Mouse (Mus musculus): ENCODE measurements at regions not wholly inside any gene's neighbourhood (a gene's known extent, or its start where the extent isn't known, plus 50 kb on each side); places are given as distances from the start of the nearest gene placed in this dataset.

DNA sequence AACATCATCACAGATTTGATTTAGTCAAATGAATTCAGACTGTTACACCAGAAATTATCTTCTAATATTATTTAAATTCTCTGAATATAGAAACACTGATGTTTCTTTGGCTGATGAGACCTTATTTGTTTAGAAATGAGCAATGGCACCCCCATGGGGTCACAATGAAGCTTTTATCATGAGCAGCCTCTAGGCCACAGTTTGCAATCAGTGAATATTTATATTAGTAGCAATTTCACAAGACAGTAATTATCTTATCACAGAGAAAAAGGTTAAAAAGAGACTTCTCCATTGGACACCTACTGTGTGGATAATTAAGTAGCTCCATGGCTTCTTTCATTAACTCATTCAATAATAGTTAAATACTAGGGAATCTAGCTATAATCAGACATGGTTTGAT, 1729.1 kb upstream of the Pcdh20 start:
- H3K9me3 ChIP-seq (replicated peaks; ENCODE audit: insufficient read depth, low read length): no peaks in the 10 kb centered on the region
- H3K27ac ChIP-seq (ENCODE audit: control insufficient read depth, low read depth, low read length): no peak overlapping the region
- TF ChIP-seq MAFK (IDR thresholded peaks at IDR 0.05; ENCODE audit: borderline replicate concordance, low read depth, low read length) (no peak), HCFC1 (IDR thresholded peaks at IDR 0.05; ENCODE audit: low read depth, low read length) (no peak), CTCF (IDR thresholded peaks at IDR 0.05 in 2 of 3, conservative IDR thresholded peaks at IDR 0.05 in 1 of 3; ENCODE audit: control insufficient read depth in 1 of 3, insufficient read depth in 1 of 3, low read depth in 2 of 3, low read length in 3 of 3, poor library complexity in 1 of 3, severe bottlenecking in 1 of 3) (no peak), ZMIZ1 (IDR thresholded peaks at IDR 0.05; ENCODE audit: low read depth, low read length) (no peak), POLR2A (IDR thresholded peaks at IDR 0.05; ENCODE audit: control insufficient read depth in 1 of 2, insufficient read depth in 1 of 2, low read depth in 1 of 2, low read length in 2 of 2, poor library complexity in 1 of 2) (no peak), SMC3 (IDR thresholded peaks at IDR 0.05; ENCODE audit: low read depth, low read length) (no peak), TCF12 (IDR thresholded peaks at IDR 0.05; ENCODE audit: low read depth, low read length) (no peak), MEF2A (IDR thresholded peaks at IDR 0.05; ENCODE audit: extremely low read depth, insufficient replicate concordance, low read depth, low read length, poor library complexity, severe bottlenecking) (no peak), NELFE (IDR thresholded peaks at IDR 0.05; ENCODE audit: low read depth, low read length) (no peak), NRF1 (IDR thresholded peaks at IDR 0.05; ENCODE audit: insufficient read depth, low read depth, low read length, poor library complexity, severe bottlenecking) (no peak), SIN3A (IDR thresholded peaks at IDR 0.05; ENCODE audit: low read length) (no peak), RCOR1 (IDR thresholded peaks at IDR 0.05; ENCODE audit: low read depth, low read length) (no peak), EP300 (IDR thresholded peaks at IDR 0.05; ENCODE audit: low read depth in 1 of 2, low read length in 2 of 2) (no peak), KAT2A (conservative IDR thresholded peaks at IDR 0.05; ENCODE audit: low read depth, low read length) (no peak), GABPA (IDR thresholded peaks at IDR 0.05; ENCODE audit: low read depth, low read length) (no peak), USF2 (IDR thresholded peaks at IDR 0.05; ENCODE audit: borderline replicate concordance in 1 of 2, insufficient read depth in 1 of 2, low read depth in 1 of 2, low read length in 2 of 2) (no peak), RAD21 (IDR thresholded peaks at IDR 0.05; ENCODE audit: low read depth, low read length) (no peak; the same call in 1 of the 2 replicates), CHD1 (IDR thresholded peaks at IDR 0.05; ENCODE audit: low read depth, low read length) (no peak), JUND (IDR thresholded peaks at IDR 0.05; ENCODE audit: low read depth, low read length) (no peak), MXI1 (IDR thresholded peaks at IDR 0.05; ENCODE audit: low read depth, low read length) (no peak)
- H3K36me3 ChIP-seq (ENCODE audit: control insufficient read depth in 1 of 2, insufficient read depth in 2 of 2, low read length in 2 of 2): no peaks in the 10 kb centered on the region
- no peak for DNase-seq (ENCODE audit: low read depth, low spot score)
- H3K4me1 ChIP-seq (ENCODE audit: control insufficient read depth in 1 of 2, insufficient read depth in 2 of 2, low read length in 2 of 2): no peaks in the 10 kb centered on the region
- H3K4me3 ChIP-seq (ENCODE audit: control insufficient read depth in 1 of 2, insufficient read depth in 1 of 2, low read depth in 2 of 2, low read length in 2 of 2): no peak overlapping the region
- no peaks in the 10 kb centered on the region for H3K79me2 ChIP-seq (ENCODE audit: control insufficient read depth, insufficient read depth, low read length, poor library complexity)
- H3K27me3 ChIP-seq (ENCODE audit: control insufficient read depth in 1 of 2, insufficient read depth in 2 of 2, low read length in 2 of 2): no peaks in the 10 kb centered on the region
- H3K9ac ChIP-seq (ENCODE audit: control insufficient read depth, low read depth, low read length, poor library complexity, severe bottlenecking): no peak overlapping the region

DNA sequence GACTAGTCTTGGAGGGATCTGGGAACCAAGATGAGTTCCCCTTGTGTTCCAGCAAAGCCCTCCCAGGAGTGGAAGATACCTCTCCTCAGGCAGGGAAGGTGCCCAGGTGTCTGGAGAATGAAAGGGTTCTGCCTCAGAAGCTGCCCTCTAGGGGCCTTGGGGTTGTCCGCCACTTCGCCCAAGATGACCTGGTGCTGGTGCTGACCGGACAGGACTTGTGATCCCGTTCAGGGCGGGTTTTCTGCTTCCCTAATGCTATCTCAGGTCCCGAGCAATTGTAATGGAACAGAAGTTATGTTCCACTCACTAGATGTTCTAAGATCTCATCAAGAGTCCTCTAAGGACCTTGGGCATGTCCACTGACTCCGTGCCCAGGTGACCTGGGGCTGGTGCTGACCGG, 1726.6 kb upstream of the Pcdh20 start:
- no peak overlapping the region for H3K9ac ChIP-seq (ENCODE audit: control insufficient read depth, low read depth, low read length, poor library complexity, severe bottlenecking)
- H3K4me3 ChIP-seq (ENCODE audit: control insufficient read depth in 1 of 2, insufficient read depth in 1 of 2, low read depth in 2 of 2, low read length in 2 of 2): no peak overlapping the region
- H3K27me3 ChIP-seq (ENCODE audit: control insufficient read depth in 1 of 2, insufficient read depth in 2 of 2, low read length in 2 of 2): no peaks in the 10 kb centered on the region
- H3K79me2 ChIP-seq (ENCODE audit: control insufficient read depth, insufficient read depth, low read length, poor library complexity): no peaks in the 10 kb centered on the region
- no peak for DNase-seq (ENCODE audit: low read depth, low spot score)
- no peaks in the 10 kb centered on the region for H3K9me3 ChIP-seq (replicated peaks; ENCODE audit: insufficient read depth, low read length)
- TF ChIP-seq GABPA (IDR thresholded peaks at IDR 0.05; ENCODE audit: low read depth, low read length) (no peak), TCF12 (IDR thresholded peaks at IDR 0.05; ENCODE audit: low read depth, low read length) (no peak), GATA1 (IDR thresholded peaks at IDR 0.05; ENCODE audit: low read depth, low read length) (no peak), E2F4 (IDR thresholded peaks at IDR 0.05; ENCODE audit: borderline replicate concordance, low read depth, low read length) (no peak), ETS1 (IDR thresholded peaks at IDR 0.05; ENCODE audit: low read depth, low read length) (no peak), SIN3A (IDR thresholded peaks at IDR 0.05; ENCODE audit: low read length) (no peak), JUND (IDR thresholded peaks at IDR 0.05; ENCODE audit: low read depth, low read length) (no peak), RAD21 (IDR thresholded peaks at IDR 0.05; ENCODE audit: low read depth, low read length) (no peak), CHD2 (IDR thresholded peaks at IDR 0.05; ENCODE audit: low read length) (no peak), ZMIZ1 (IDR thresholded peaks at IDR 0.05; ENCODE audit: low read depth, low read length) (no peak), RCOR1 (IDR thresholded peaks at IDR 0.05; ENCODE audit: low read depth, low read length) (no peak), MEF2A (IDR thresholded peaks at IDR 0.05; ENCODE audit: extremely low read depth, insufficient replicate concordance, low read depth, low read length, poor library complexity, severe bottlenecking) (no peak), ELF1 (IDR thresholded peaks at IDR 0.05; ENCODE audit: low read depth, low read length) (no peak), USF2 (IDR thresholded peaks at IDR 0.05; ENCODE audit: borderline replicate concordance in 1 of 2, insufficient read depth in 1 of 2, low read depth in 1 of 2, low read length in 2 of 2) (no peak)
- no peak overlapping the region for H3K27ac ChIP-seq (ENCODE audit: control insufficient read depth, low read depth, low read length)
- no peaks in the 10 kb centered on the region for H3K4me1 ChIP-seq (ENCODE audit: control insufficient read depth in 1 of 2, insufficient read depth in 2 of 2, low read length in 2 of 2)
- no peaks in the 10 kb centered on the region for H3K36me3 ChIP-seq (ENCODE audit: control insufficient read depth in 1 of 2, insufficient read depth in 2 of 2, low read length in 2 of 2)
